Mouse (Mus musculus) thymus, postnatal 25 days (tissue): ENCODE data around the gene Trim61.
"Not testable (repeated sequence)": the region's sequence is repeated elsewhere in the genome, so short reads cannot be mapped to it uniquely, and the experiment has no call there.

ENCODE experiments used
- DNase-seq: peaks from one replicate; pipeline ENCODE4 v3.0.0; 2022

Trim61 gene

DNA sequence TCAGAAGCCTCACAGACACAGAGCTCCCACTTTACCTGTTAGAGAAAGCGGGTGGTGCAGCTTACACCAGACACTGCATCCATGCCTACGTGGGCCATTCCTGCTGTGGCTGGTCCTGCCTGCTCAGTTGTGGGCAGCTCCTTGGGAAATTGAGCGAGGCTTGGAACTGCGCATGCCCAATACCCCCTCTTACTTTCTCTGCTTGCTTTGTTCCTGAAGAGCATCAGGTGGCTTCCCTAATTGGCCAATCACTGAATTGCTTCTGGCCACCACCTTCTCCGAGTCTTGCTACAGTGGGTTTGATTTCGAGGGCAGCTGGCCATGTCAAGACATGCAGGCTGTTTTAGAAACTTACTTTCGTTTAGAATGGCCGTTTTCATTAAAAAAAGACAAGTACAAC, at the start of gene Trim61, which contains the start of gene Trim60:
Trim61 (minus strand) TSS at position 101 of the 400 bp plus-strand sequence.
Trim60 (minus strand) TSS at position 162 of the 400 bp plus-strand sequence.
- no peak for DNase-seq

DNA sequence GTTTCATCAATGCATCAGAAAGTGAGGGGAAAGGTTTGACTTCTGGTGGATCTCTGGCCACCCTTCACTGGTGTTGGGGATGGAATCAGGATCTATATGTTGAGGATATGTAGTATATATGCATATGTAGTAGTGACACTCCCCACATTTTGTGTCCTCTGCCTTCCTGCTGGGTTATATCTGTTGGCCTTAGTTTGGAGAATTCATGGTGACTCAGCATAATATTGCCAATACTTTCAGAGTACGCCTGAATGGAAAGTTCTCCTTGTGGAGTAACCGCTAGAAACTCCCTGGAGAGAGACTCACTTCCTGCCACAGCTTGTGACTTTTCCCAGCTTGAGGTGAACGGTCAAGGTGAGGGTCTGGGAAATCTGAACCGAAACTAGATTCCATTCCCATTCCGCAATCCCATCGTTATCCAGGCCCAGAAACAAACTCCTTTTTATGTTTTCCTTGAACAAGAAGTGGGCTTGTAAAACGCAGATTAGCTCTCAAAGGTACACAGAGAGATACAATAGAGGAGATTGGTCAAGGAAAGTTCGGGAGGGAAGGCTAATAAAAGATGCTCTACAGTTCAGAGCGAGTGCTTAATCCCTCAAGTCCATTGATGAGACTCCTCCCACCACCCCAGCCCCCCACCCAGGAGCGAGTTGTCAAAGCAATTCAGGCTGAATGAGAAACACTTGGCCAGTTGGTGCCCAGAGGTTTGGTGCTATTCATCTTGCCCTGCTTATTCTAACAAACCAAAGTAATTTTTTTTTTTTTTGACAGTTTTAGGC, 49.6 kb upstream of the Trim61 start:
- DNase-seq = no peak

DNA sequence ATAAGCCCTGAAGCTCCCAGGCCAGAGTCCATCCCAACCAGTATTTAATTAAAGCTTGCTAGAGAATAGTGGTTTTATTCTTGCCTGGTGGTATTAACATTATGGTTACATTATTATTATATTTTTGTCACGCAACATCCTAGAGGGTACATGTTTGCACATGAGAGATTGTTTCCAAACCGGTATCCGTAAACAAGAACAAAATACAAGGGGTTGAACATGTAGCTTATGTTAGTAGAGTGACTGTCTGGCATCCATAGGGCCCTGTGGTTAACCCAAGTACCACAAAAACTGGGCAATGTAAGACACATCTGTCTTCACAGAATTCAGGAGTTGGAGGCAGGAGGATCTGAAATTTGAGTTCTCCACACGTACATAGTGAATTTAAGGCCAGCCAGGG, 48.7 kb upstream of the Trim61 start:
- DNase-seq = no peak

DNA sequence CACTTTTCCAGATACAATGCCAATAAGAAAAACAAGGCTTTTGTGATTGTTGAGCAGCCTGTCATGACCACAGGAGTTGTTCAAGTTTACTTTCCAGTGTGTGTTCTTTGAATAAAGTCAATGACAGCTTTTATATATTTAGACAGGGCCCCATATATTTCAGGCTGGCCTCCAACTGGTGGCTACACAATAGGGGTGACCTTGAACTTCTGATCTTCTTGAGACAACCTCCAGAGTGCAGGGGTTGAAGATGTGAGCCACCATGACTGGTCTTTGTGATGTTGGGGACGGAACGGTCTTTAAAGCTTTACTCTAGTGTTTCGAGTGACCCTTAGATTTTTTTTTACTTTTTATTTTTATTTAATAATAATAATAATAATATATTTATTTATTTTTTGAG, 47.3 kb upstream of the Trim61 start:
- DNase-seq = no peak

DNA sequence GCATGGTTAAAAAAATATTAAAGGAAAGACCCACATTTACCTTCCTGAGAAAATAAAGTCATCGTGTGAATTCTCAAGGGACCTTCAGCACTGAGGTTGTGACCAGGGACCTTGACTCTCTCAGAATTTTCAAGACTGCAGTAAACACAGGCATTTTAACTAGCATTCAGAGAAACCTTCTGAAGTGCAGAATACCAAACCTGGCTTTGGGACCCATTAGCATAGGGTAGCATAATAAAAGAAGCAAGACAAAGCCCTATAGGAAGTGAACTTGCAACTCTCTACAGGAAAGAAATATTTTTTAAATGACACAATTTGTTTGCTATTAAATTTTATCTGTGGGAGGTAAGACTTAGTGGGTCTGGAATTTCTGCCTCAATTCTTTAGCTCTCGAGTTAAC, 45.7 kb upstream of the Trim61 start:
- no peak for DNase-seq

DNA sequence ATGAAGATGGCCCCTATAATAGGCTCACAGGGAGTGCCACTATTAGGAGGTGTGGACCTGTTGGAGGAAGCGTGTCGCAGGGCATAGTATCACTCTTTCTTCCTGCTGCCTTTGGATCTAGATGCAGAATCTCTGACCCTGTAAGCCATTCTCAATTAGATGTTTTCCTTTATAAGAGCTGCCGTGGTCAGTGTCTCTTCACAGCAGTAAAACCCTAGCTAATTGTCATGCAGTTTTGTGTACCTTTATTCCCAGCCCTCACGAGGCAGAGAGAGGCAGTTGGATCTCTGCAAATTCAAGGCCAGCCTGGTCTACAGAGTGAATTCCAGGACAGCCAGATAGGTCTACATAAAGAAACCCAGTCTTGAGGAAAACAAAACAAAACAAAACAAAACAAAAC, 43.9 kb upstream of the Trim61 start:
- no peak for DNase-seq

DNA sequence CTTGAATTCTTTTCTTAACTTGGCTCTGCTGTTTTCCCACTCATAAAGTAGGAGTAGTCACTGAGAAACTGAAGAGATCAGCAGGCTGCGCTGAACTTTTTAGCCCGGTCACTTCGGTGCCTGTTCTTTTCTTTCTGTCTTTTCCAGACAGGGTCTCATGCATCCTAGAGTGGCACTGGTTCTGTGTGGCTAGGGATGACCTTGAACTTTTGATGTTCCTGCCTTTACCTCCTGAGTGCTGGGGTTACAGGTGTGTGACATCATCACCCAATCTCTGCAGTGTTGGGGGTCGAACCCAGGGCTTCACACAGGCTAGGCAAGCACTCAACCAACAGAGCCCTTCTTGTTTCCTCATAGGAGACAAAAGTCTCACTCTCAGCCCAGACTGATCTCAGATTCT, 38.4 kb upstream of the Trim61 start:
- DNase-seq = no peak

DNA sequence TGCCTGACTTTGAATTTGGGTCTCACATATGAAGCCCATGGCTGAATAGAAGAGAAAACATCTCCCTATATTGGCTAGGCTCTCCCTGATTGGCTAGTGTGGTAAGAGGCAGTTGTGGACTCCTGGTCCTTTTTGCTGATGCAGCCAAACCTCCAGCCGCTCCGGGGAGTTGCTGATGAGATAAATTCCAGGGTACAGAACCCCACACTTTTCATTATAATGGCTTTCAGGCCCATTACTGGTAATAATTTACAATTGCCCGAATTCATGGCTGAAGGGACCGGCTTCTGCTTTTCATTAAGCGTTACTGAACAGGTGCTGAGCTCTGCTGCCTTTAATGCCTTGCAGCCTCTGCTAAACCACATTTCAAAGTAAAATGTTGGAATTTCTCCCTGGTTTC, 35.6 kb upstream of the Trim61 start:
- no peak for DNase-seq

DNA sequence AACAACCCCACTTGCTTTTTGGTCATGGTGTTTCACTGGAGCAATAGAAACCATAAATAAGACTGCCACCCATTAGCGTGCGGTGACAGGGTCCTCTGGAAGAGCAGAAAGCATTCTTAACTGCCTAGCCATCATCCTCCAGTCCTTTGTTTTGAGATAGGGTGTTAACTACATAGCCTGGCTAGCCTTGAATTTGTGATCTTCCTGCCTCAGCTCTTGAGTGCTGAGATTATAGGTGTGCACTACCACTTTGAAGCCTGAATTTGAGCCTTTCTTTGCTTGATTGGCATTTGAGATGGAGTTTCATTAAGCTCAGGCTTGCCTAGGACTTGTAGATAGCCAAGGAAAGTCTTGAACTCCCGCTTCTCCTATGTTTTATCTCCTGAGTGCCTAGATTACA, 35.2 kb upstream of the Trim61 start:
- no peak for DNase-seq

DNA sequence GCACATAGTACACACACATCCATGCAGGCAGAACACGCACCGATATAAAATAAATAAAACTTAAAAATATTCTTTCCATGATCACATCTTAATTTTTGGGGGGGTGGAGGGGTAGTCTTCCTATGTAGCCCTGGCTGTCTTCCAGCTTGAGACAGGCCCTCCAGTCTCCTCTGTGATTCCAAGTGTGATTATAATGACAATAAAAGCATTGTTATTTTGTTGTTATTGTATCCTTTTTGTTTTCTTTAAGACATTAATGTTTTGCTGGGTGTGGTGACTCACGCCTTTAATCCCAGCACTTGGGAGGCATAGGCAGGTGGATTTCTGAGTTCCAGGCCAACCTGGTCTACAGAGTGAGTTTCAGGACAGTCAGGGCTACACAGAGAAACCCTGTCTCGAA, 29.5 kb upstream of the Trim61 start:
- no peak for DNase-seq

DNA sequence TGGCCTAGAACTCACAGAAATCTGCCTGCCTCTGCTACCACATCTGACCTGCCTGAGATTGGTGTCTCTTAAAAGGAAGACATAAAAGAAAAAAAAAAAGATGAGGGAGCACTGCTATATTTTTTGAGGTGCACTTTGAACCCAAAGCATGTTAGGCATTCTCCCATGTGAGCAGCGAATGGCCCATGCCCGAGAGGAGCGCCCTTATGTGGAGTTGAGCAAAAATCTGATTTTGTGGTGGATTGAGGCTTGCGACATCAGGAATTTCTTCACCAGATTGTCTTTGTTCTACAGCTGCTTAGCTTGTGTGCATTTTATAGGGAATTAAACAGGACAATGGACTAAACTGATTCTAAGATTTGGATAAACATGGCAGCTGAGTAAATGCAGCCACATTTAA, 28.9 kb upstream of the Trim61 start:
- no peak for DNase-seq

DNA sequence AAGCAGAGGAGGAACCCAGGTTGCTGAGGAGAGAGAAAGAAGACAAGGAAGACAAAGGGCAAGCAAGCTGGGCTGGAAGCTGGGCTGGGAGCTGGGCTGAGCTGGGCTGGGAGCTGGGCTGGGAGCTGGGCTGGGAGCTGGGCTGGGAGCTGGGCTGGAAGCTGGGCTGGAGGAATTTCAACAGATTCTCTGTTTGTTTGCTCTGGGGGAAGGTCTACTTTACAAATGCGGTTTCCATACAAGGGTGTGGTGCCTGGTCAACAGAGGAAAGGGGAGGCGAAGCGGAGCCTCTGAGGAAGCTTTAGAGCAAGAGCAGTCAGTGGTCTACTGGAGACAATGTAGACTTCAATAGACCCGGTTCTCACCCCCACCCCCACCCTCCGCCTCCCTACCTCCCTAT, 28.2 kb upstream of the Trim61 start:
- DNase-seq = no peak

DNA sequence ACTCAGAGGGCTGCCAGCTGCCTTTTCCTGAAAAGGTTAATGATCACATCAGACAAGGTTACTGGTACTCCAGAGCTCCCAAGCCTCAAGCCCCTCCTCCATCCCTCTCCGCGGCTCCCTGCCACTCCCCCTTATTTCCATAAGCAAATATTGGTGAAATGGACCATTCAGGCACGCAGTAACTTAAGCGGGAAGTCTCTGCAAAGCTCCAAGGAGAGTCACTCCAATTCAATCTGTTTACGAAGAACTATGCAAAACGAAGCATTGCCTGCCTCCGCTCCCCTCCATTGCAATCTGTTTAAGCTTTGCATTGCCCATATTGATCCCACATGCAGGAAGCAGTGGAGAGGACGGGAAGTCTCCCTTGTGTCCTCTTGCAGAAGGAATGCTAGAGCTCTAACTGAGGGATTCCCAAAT, 18.8 kb upstream of the Trim61 start, which contains the start of gene Apela:
Apela (minus strand) TSS at position 220 of the 417 bp plus-strand sequence.
- DNase-seq = no peak

DNA sequence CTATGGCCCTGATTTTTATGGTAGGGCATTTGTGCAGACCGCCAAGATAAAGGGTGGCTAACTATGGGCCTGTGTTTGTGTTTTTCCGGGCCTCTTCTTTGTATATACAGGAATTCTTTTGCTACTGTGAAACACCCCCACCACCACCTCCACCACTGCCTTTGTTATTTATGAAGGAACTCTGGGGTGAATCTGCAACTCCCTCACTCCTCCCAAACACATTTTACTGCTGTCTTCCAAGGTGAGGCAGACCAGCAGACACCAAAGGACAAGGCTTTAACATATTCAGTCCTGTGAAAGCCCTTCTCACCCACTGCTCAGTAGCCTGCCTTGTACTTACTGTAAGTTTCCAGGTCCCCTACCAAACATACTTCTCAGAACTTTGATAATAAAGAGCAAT, 15.8 kb upstream of the Trim61 start:
- no peak for DNase-seq

DNA sequence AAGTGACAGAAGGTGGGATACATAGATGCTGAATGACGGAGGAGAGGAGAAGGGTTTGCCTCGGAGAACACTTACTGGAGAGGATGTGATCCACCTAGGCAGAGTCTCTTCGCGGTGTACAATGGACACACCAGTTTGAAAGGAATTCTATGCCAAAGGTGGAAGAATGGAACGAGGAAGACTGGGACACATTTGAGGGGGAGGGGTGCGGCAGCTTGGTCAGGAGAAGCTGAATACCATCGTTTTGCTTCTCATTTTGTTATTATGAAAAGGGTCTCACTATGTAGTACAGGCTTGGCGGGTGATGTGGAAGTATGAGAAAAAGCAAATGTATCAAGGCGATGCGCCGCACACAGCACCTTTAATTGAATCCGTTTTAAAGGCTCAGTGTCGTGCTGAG, 14.7 kb upstream of the Trim61 start:
- no peak for DNase-seq

DNA sequence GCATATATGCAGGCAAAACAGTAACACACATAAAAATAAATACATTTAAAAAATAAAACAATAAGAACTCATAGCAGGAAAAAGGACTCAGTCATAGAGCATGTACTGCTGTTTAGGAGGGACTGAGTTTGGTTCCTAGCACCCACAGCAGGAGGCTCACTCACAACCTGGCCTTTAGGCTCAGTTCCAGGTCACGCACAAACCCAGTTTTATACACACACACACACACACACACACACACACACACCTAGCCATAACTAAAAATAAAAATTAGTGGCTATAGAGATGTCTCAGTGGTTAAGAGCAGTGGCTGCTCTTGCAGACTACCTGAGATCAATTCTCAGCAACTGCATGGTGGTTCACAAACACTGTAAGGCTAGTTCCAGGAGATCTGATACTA, 13.8 kb upstream of the Trim61 start:
- no peak for DNase-seq

DNA sequence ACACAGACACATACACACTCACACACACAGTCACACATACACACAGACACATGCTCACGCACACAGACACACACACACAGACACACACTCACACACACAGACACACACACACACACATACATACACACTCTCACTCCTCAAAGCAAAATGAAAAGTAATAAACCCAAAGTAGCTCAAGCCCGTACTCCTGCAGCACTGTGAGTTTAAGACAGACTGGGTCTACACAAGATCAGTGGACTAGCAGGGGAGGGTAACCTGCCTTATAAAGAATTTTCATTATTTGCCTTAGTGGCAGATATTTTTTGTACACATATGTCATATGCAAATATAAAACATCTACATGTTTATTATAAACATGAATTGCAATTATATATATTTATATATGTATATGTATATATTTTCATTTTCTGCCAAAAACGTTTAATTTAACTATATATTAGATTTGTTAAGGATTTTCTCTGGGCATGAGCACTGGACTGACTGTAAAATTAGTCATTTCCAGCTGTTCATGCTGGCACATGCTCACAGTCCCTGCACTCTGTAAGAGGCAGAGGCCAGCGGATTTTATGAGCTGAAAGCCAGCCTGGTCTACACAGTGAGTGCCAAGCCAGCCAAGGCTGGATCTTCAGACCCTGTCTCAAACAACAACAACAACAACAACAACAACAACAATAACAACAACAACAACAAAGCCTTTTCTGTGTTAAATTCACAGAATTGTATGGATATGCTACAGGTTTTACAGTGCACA, 12.6 kb upstream of the Trim61 start:
- DNase-seq = no peak

DNA sequence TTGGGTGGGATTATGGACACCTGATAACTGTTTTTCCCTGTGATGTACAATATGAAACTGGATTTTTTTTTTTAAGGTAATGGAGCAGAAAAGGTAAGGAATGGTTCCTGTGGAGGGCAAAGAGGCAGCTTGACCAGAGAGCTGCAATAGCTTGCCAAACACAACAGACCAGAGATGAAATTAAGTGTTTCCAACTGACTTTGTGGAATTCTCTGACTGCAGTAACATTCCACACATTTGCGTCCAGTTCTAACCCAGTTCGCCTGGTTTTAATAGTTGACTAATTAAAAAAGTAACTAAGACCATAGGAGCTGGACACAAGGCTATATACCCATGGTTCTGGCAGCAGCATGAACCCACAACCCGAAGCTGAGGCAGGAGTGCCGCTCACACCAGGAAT, 11.5 kb upstream of the Trim61 start:
- no peak for DNase-seq

DNA sequence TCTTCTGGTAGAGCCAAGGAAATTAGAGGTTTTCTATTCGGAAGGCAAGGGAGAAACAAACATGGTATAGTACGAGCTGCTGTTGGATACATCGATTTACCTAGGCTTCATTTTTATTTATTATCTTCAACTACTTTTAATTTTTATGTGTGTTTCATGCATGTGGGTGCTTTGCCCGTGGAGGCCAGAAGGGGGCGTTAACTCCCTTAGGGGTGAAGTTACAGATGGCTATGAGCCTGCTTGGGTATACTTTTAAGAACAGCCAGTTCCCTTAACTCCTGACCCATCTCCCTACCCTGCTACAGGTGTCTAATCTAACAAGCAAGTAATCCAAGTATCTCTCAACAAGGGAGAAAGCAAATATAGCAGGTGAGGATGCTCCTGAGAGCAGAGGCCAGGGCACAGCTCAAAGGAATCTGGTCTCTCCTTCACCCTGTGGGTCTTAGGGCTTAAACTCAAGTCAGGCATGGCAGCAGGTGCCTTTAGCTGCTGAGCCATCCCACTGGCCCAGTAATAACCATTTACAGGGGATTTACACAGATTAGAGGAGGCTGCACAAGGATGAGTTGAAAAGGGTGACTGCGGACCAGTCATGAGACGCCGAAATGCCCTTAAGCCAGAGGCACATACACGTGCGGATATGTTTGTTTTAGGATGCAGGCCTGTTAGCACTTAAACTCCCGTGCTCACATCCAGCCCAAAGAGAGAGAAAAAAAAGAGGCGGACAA, 10.8 kb upstream of the Trim61 start:
- DNase-seq = no peak

DNA sequence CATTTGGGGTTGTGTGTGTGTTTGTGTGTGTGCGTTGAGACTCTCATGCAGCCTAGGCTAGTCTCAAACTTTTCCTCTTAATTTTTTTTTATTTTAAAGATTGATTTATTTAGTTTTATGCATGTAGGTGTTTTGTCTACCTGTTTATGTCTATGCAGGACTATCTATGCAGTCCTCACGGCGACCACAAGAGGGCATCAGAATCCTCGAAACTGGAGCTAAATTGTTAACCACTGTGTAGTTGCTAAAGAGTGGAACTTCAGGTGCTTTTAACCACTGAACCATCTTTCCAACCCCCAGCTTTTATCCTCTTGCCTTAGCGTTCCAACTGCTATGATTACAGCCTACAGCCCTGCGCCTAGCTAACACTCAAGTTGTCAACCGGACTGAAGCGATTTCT, 4.2 kb upstream of the Trim61 start:
- DNase-seq = peak; percentile 43

DNA sequence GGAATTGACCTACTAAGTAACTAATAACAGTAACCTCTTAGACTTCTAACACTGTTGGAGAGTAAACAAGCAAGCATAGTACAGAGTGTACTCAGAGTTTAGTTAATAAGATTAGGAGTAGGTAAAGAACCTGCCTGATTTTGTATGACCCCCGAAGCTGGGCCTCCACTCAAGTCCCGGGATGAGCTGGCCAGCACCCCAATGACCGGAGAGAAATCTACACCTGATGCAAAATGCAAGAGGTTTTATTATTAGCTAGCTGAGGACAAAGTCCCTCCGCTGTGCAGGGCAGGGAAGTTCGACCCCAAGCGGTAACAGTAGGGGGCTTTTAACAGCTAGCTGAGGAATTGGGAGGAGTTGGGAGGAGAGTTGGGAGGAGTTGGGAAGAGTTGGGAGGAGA, 10.7 kb downstream of the Trim61 start:
- DNase-seq = not testable (repeated sequence)

DNA sequence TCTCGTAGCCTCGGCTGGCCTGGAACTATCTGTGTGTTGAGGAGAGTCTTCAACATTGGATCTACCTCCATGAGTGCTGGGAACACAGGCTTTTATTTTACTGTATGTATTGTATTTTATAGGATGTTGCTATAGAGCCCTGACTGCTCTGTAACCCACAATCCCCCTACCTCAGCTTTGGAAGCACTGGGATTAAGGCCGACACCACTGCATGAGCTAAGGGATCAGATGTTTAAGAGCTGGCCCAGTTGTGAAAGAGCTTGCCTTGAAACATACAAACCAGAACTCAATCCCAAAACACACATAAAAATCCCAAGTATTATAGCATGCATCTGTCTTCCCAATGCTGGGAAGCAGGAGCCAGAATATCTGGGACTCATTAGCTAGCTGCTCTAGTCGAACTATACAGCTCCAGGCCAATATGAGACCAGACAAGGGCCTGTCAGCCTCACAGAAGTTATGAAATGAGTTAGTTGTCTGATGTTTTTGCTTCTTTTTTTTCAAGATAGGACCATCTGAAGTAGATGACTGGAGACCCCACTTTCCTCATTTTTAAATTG, 19.4 kb downstream of the Trim61 start:
- no peak for DNase-seq

DNA sequence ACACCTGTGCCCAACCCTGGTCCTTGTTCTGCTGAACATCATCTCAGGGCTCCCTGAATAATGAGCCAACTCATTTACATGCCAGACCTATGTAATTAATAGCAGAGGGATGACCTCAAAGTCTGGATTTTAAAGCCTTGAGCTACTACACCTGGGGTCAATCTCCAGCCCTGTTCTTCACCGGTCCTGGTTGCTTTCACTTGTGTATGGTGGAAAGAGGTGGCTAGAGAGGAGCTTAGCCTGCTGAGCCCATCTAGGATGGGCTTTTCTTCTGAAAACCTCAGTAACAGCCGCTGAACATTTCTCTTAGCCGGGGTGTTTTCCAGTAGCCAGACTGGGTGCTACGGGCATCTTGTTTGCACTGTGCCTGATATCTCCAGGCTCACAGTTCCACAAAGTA, 30.6 kb downstream of the Trim61 start, which contains the start of gene Trim75:
Trim75 (minus strand) TSS at position 101 of the 400 bp plus-strand sequence.
- DNase-seq = no peak
